Mouse (Mus musculus) spleen, adult 2 months (tissue): Measurements from ENCODE around the gene Prss57.

Experiments
- CTCF ChIP-seq: fragments of 200-500 bp; IDR thresholded peaks from 2 replicates; pipeline ENCODE4 v1.5.1; 2011; ENCODE audit warnings: mild to moderate bottlenecking, inconsistent platforms; ENCODE audit not compliant: insufficient read depth, insufficient read length, insufficient replicate concordance; ENCODE audit errors: extremely low read depth
- POLR2A ChIP-seq: fragments of 200-500 bp; IDR thresholded peaks from 2 replicates; pipeline ENCODE4 v1.6.1; 2011; ENCODE audit warnings: low read depth, low read length, inconsistent platforms

- TF ChIP-seq POLR2A = no peak
- TF ChIP-seq CTCF = no peak
Measured at GRCm38 (mm10) chr10:79762875-79763274, 27.9 kb downstream of the Prss57 start.
